Mouse (Mus musculus) neural tube, embryonic 11.5 days (tissue): Measurements from ENCODE around the gene Hspb11. TPM values are rescaled to one million over a fixed set of nuclear protein-coding genes. Genes with fewer than 3 reads are reported as not detected.

Experiments
- ATAC-seq: fragments of 200-750 bp; cut with Nextera tagmentation; 2 replicates; pipeline ENCODE4 v1.8.0; 2017; ENCODE audit warnings: moderate number of reproducible peaks, mild to moderate bottlenecking, moderate TSS enrichment, moderate library complexity; ENCODE audit not compliant: insufficient read depth, low FRiP score, low TSS enrichment
- DNase-seq: peaks from one replicate; pipeline ENCODE4 v3.0.0-alpha.2; 2015; ENCODE audit warnings: low spot score
- H3K27ac ChIP-seq: fragments of 300-500 bp; sonication (generic); 2 replicates; pipeline ENCODE4 v1.5.1; 2014; ENCODE audit warnings: low read depth, mild to moderate bottlenecking, low read length
- H3K27me3 ChIP-seq: fragments of 300-500 bp; sonication (generic); 2 replicates; pipeline ENCODE4 v1.6.1; 2014; ENCODE audit warnings: mild to moderate bottlenecking, low read length, mixed read lengths; ENCODE audit not compliant: control insufficient read depth, insufficient read depth
- H3K36me3 ChIP-seq: fragments of 300-500 bp; sonication (generic); 2 replicates; pipeline ENCODE4 v1.6.1; 2014; ENCODE audit warnings: mild to moderate bottlenecking, low read length, moderate library complexity, mixed read lengths; ENCODE audit not compliant: control insufficient read depth, insufficient read depth
- H3K4me1 ChIP-seq: fragments of 300-500 bp; sonication (generic); 2 replicates; pipeline ENCODE4 v1.6.1; 2014; ENCODE audit warnings: low read length, mixed read lengths; ENCODE audit not compliant: control insufficient read depth, insufficient read depth
- H3K4me2 ChIP-seq: fragments of 300-500 bp; sonication (generic); 2 replicates; pipeline ENCODE4 v1.6.1; 2014; ENCODE audit warnings: low read depth, mild to moderate bottlenecking, moderate library complexity
- H3K4me3 ChIP-seq: fragments of 300-500 bp; sonication (generic); 2 replicates; pipeline ENCODE4 v1.5.1; 2014; ENCODE audit warnings: low read depth, low read length
- H3K9ac ChIP-seq: fragments of 300-500 bp; sonication (generic); 2 replicates; pipeline ENCODE4 v1.6.1; 2014; ENCODE audit warnings: mild to moderate bottlenecking, low read length
- H3K9me3 ChIP-seq: fragments of 300-500 bp; sonication (generic); 2 replicates; pipeline ENCODE4 v1.6.1; 2016; ENCODE audit warnings: low read length; ENCODE audit not compliant: control insufficient read depth
- WGBS: fragments of 180-500 bp; shearing (Covaris S2); extraction: QIAGEN DNeasy Blood & Tissue Kit; methylation state at CpG from one replicate; pipeline ENCODE4 v1.1.7; 2014; 5-methylcytosine and 5-hydroxymethylcytosine counted together
- polyA plus RNA-seq: library from polyadenylated mRNA; unstranded; fragments of >200 nt; fragmentation: Nextera tagmentation; extraction: Ambion mirVana; gene quantifications from 2 replicates; pipeline ENCODE4 v1.2.1, GENCODE M21; 2014

Hspb11 gene
- polyA plus RNA-seq, 1 experiment from 2014 or later: 26.1 TPM

GRCm38 (mm10) chr4:107246040-107246439 is 7.4 kb upstream of the Hspb11 start:
- no peak overlapping the region for H3K9ac ChIP-seq

GRCm38 (mm10) chr4:107247110-107247509 is 6.3 kb upstream of the Hspb11 start:
- Histone ChIP-seq H3K27ac (no peak overlapping the region), H3K9ac (no peak overlapping the region; the same call in 1 of the 2 replicates), H3K36me3 (no peaks in the 10 kb centered on the region), H3K4me1 (peaks cover 12% of the 10 kb centered on the region), H3K4me2 (no peak overlapping the region), H3K9me3 (no peaks in the 10 kb centered on the region), H3K4me3 (no peak overlapping the region), H3K27me3 (no peaks in the 10 kb centered on the region)
- no peak for DNase-seq
- no peak for ATAC-seq
- WGBS: 88% methylated on average over 9 of the region's 9 CpGs

More at GRCm38 (mm10) chr4:107246040-107246439, 7.4 kb upstream of the Hspb11 start:
- Histone ChIP-seq H3K27me3 (no peaks in the 10 kb centered on the region), H3K4me1 (peaks cover 9% of the 10 kb centered on the region), H3K9me3 (no peaks in the 10 kb centered on the region), H3K4me3 (no peak overlapping the region), H3K4me2 (no peak overlapping the region), H3K27ac (no peak overlapping the region), H3K36me3 (no peaks in the 10 kb centered on the region)
- 90% methylated on average over 1 of the region's 1 CpGs for WGBS
- DNase-seq (no peak), ATAC-seq (no peak)

GRCm38 (mm10) chr4:107248061-107248460 is 5.3 kb upstream of the Hspb11 start:
- Histone ChIP-seq H3K4me1 (peaks cover 14% of the 10 kb centered on the region), H3K27me3 (no peaks in the 10 kb centered on the region), H3K4me3 (no peak overlapping the region), H3K27ac (no peak overlapping the region), H3K9me3 (no peaks in the 10 kb centered on the region), H3K4me2 (no peak overlapping the region), H3K9ac (no peak overlapping the region), H3K36me3 (no peaks in the 10 kb centered on the region)
- 94% methylated on average over 3 of the region's 3 CpGs for WGBS
- DNase-seq (no peak), ATAC-seq (no peak)

- H3K27ac ChIP-seq: no peak overlapping the region
- no peak overlapping the region for H3K4me2 ChIP-seq
- H3K4me3 ChIP-seq: no peak overlapping the region
- DNase-seq (no peak), ATAC-seq (no peak)
- H3K9me3 ChIP-seq: no peaks in the 10 kb centered on the region
- no peak overlapping the region for H3K9ac ChIP-seq
- no peaks in the 10 kb centered on the region for H3K27me3 ChIP-seq
- no peaks in the 10 kb centered on the region for H3K36me3 ChIP-seq
- peaks cover 17% of the 10 kb centered on the region for H3K4me1 ChIP-seq
- WGBS: 35% methylated on average over 2 of the region's 2 CpGs
These were observed 3.9 kb upstream of the Hspb11 start for GRCm38 (mm10) chr4:107249471-107249870.

- ATAC-seq (no peak), DNase-seq (peak; percentile 32)
- Histone ChIP-seq H3K9ac (no peak overlapping the region), H3K27ac (no peak overlapping the region), H3K9me3 (no peaks in the 10 kb centered on the region), H3K4me1 (peaks cover 17% of the 10 kb centered on the region), H3K4me2 (no peak overlapping the region), H3K4me3 (no peak overlapping the region), H3K36me3 (no peaks in the 10 kb centered on the region), H3K27me3 (no peaks in the 10 kb centered on the region)
- WGBS: 34% methylated on average over 4 of the region's 4 CpGs
These were observed 2.9 kb upstream of the Hspb11 start for GRCm38 (mm10) chr4:107250494-107250893.

- ATAC-seq: no peak
These were observed 871 bp upstream of the Hspb11 start for GRCm38 (mm10) chr4:107252522-107252921.

GRCm38 (mm10) chr4:107254414-107254813 is 1.0 kb downstream of the Hspb11 start:
- no peak for DNase-seq
- ATAC-seq: no peak
- peaks cover 11% of the 10 kb centered on the region for H3K4me1 ChIP-seq
- H3K9me3 ChIP-seq: no peaks in the 10 kb centered on the region
- peak overlapping the region; percentile 86 for H3K27ac ChIP-seq
- H3K27me3 ChIP-seq: no peaks in the 10 kb centered on the region
- 20% methylated on average over 3 of the region's 3 CpGs for WGBS
- H3K4me2 ChIP-seq: peak overlapping the region; percentile 56
- H3K9ac ChIP-seq: peak overlapping the region; percentile 73
- H3K4me3 ChIP-seq: peak overlapping the region; percentile 67
- no peaks in the 10 kb centered on the region for H3K36me3 ChIP-seq

More at GRCm38 (mm10) chr4:107252522-107252921, 871 bp upstream of the Hspb11 start:
- under 1% methylated on average over 11 of the region's 11 CpGs for WGBS
- Histone ChIP-seq H3K27ac (no peak overlapping the region), H3K4me1 (peaks cover 17% of the 10 kb centered on the region), H3K9me3 (no peaks in the 10 kb centered on the region), H3K9ac (peak overlapping the region; percentile 63), H3K4me2 (peak overlapping the region; percentile 68), H3K27me3 (no peaks in the 10 kb centered on the region), H3K36me3 (no peaks in the 10 kb centered on the region), H3K4me3 (peak overlapping the region; percentile 67)
- peak; percentile 12 for DNase-seq

- H3K4me3 ChIP-seq: no peak overlapping the region
- H3K9ac ChIP-seq: no peak overlapping the region
- no peaks in the 10 kb centered on the region for H3K36me3 ChIP-seq
- no peak overlapping the region for H3K27ac ChIP-seq
- no peaks in the 10 kb centered on the region for H3K4me1 ChIP-seq
- ATAC-seq (no peak), DNase-seq (no peak)
- 76% methylated on average over 4 of the region's 4 CpGs for WGBS
- no peaks in the 10 kb centered on the region for H3K27me3 ChIP-seq
- no peak overlapping the region for H3K4me2 ChIP-seq
- no peaks in the 10 kb centered on the region for H3K9me3 ChIP-seq
These were observed 6.6 kb downstream of the Hspb11 start for GRCm38 (mm10) chr4:107260001-107260400.

- Histone ChIP-seq H3K27ac (no peak overlapping the region), H3K4me1 (no peaks in the 10 kb centered on the region), H3K4me2 (no peak overlapping the region), H3K4me3 (no peak overlapping the region), H3K9ac (no peak overlapping the region), H3K36me3 (no peaks in the 10 kb centered on the region), H3K9me3 (no peaks in the 10 kb centered on the region), H3K27me3 (no peaks in the 10 kb centered on the region)
- no peak for DNase-seq
- no peak for ATAC-seq
- WGBS: 83% methylated on average over 4 of the region's 4 CpGs
These were observed 20.3 kb downstream of the Hspb11 start for GRCm38 (mm10) chr4:107273683-107274082.
